Mouse (Mus musculus) embryonic facial prominence, embryonic 14.5 days (tissue): Measurements from ENCODE around the gene Cdk2. TPM values are rescaled to one million over a fixed set of nuclear protein-coding genes. Genes with fewer than 3 reads are reported as not detected.
"Not testable (repeated sequence)": the region's sequence is repeated elsewhere in the genome, so short reads cannot be mapped to it uniquely, and the experiment has no call there.

ENCODE experiments used
- ATAC-seq: fragments of 200-750 bp; cut with Nextera tagmentation; 2 replicates; pipeline ENCODE4 v1.8.0; 2017; ENCODE audit warnings: low read depth, moderate number of reproducible peaks, moderate TSS enrichment
- DNase-seq: peaks from one replicate; pipeline ENCODE4 v3.0.0-alpha.2; 2015; ENCODE audit warnings: low spot score
- H3K27ac ChIP-seq: fragments of 300-500 bp; sonication (generic); replicated peaks from 2 replicates; pipeline ENCODE4 v1.5.1; 2014; ENCODE audit warnings: low read depth, mild to moderate bottlenecking, low read length, moderate library complexity
- H3K27me3 ChIP-seq: fragments of 300-500 bp; sonication (generic); replicated peaks from 2 replicates; pipeline ENCODE4 v1.6.1; 2014; ENCODE audit warnings: low read length; ENCODE audit not compliant: control insufficient read depth, insufficient read depth
- H3K36me3 ChIP-seq: fragments of 300-500 bp; sonication (generic); 2 replicates; pipeline ENCODE4 v1.6.1; 2014; ENCODE audit warnings: low read length, mixed read lengths; ENCODE audit not compliant: control insufficient read depth, insufficient read depth
- H3K4me1 ChIP-seq: fragments of 300-500 bp; sonication (generic); 2 replicates; pipeline ENCODE4 v1.6.1; 2014; ENCODE audit warnings: antibody characterized with exemption, low read length; ENCODE audit not compliant: control insufficient read depth, insufficient read depth
- H3K4me2 ChIP-seq: fragments of 300-500 bp; sonication (generic); 2 replicates; pipeline ENCODE4 v1.6.1; 2014; ENCODE audit warnings: low read depth, mild to moderate bottlenecking, low read length, moderate library complexity, mixed read lengths
- H3K4me3 ChIP-seq: fragments of 300-500 bp; sonication (generic); 2 replicates; pipeline ENCODE4 v1.5.1; 2014; ENCODE audit warnings: low read depth, mild to moderate bottlenecking, low read length
- H3K9ac ChIP-seq: fragments of 300-500 bp; sonication (generic); 2 replicates; pipeline ENCODE4 v1.6.1; 2014; ENCODE audit warnings: low read depth, mild to moderate bottlenecking, low read length, moderate library complexity, mixed read lengths
- H3K9me3 ChIP-seq: fragments of 300-500 bp; sonication (generic); 2 replicates; pipeline ENCODE4 v1.6.1; 2016; ENCODE audit warnings: low read length; ENCODE audit not compliant: control insufficient read depth
- WGBS: fragments of 180-500 bp; shearing (Covaris S2); extraction: QIAGEN DNeasy Blood & Tissue Kit; methylation state at CpG from one replicate; pipeline ENCODE4 v1.1.7; 2014; 5-methylcytosine and 5-hydroxymethylcytosine counted together
- polyA plus RNA-seq: library from polyadenylated mRNA; unstranded; fragments of >200 nt; fragmentation: Nextera tagmentation; extraction: Ambion mirVana; gene quantifications from 2 replicates; pipeline ENCODE4 v1.2.1, GENCODE M21; 2014

The Cdk2 gene
- polyA plus RNA-seq, 1 experiment from 2014 or later = 99.2 TPM

DNA sequence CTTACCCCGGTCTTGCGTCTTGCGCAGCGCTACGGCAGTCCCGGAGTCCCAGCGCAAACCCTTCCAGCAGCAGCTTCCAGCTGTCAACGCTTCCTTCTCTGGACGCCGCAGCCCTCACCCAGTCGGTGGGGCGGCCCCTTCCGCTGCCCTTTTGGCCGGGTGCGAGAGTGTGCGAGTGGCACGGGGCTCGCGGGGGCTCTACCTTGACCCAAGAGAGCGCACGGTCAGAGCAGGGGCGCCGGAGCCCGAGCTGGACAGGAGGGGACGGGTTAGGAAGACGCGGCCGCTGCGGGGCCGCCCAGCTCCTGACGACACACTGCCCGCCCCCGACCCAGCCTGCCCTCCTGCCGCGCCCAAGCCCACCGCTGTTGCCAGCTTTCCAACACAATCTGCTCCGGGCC lies 39.0 kb upstream of the Cdk2 start:
- H3K9ac ChIP-seq = peak overlapping the region; percentile 74
- peaks cover 20% of the 10 kb centered on the region; the same call in 1 of the 2 replicates for H3K4me1 ChIP-seq
- 0% methylated on average over 14 of the region's 37 CpGs for WGBS
- H3K4me2 ChIP-seq = peak overlapping the region; percentile 80
- peak; percentile 41 for ATAC-seq
- no peaks in the 10 kb centered on the region for H3K9me3 ChIP-seq
- peak; percentile 73 for DNase-seq
- H3K36me3 ChIP-seq = no peaks in the 10 kb centered on the region
- H3K4me3 ChIP-seq = peak overlapping the region; percentile 59
- no peaks in the 10 kb centered on the region for H3K27me3 ChIP-seq
- H3K27ac ChIP-seq = peak overlapping the region; percentile 75

DNA sequence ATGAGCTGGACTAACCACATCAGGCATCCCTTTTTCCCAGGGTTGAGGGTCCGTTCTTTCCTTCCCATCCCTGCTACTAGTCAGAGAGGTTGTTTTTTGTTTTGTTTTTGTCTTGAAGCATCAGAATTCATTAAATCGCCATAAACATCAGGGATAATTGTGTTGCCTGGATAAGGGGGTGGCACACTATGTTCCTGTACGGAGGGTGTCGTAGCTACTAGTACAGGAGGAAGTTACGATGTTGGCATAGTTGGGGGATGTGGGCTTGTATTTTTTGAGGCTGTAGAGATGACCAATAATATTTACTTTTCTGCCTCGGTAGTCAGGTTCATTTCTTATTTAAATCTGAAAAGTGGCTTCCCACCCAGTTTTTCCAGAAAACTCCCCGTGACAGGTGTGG lies 38.4 kb upstream of the Cdk2 start:
- Histone ChIP-seq H3K27me3 (no peaks in the 10 kb centered on the region), H3K4me1 (peaks cover 20% of the 10 kb centered on the region; the same call in 1 of the 2 replicates), H3K4me3 (peak overlapping the region; percentile 59), H3K27ac (peak overlapping the region; percentile 75), H3K36me3 (no peaks in the 10 kb centered on the region), H3K9ac (peak overlapping the region; percentile 74), H3K4me2 (peak overlapping the region; percentile 80), H3K9me3 (no peaks in the 10 kb centered on the region)
- DNase-seq (peak; percentile 4), ATAC-seq (no peak)
- 7% methylated on average over 7 of the region's 7 CpGs for WGBS

DNA sequence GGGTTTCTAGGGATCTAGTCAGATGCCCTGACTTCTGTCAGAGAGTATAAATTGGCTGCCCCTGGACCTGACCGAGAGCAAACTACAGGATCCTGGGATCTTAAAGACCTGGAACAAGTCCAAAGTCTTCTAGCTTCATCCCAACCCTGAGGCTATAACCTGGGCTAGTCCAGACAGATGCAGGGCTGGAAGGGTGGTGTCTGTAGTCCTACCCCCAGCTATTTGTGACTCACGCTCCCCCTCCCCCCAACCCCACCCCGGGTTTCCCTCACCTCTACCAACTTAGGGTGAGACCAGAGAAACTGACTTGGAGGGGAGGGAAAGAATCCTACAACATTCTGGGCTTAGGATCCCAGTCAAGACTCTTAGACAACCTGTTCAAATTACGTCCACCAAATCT lies 37.8 kb upstream of the Cdk2 start:
- Histone ChIP-seq H3K9me3 (no peaks in the 10 kb centered on the region), H3K4me1 (peaks cover 20% of the 10 kb centered on the region; the same call in 1 of the 2 replicates), H3K4me2 (peak overlapping the region; percentile 80), H3K9ac (0 out of 2 replicates have a peak overlapping the region, but pooled peaks have one; percentile 74), H3K4me3 (peak overlapping the region; percentile 59; the same call in 1 of the 2 replicates), H3K36me3 (no peaks in the 10 kb centered on the region), H3K27me3 (no peaks in the 10 kb centered on the region), H3K27ac (peak overlapping the region; percentile 29)
- no peak for ATAC-seq
- 42% methylated on average over 2 of the region's 4 CpGs for WGBS
- DNase-seq = peak; percentile 54

DNA sequence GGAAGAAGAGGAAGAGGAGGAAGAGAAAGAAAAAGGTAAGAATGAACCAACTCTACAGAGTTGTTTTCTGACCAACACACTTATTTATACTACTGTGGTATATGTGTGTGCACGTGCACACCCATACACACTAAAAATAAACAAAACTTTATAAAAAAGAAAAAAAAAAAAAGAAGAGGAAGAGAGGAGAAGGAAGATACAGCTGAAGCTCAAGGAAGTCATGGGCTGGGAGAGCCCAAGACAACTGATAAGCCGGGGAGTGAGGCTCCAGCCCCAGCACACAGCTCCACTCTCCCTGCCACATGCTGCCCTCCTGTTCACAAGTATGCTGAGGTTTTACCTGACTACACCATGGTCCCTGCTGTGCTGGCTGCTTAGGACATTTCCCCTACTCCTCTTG lies 35.5 kb upstream of the Cdk2 start:
- no peaks in the 10 kb centered on the region for H3K36me3 ChIP-seq
- H3K4me1 ChIP-seq = peaks cover 18% of the 10 kb centered on the region; the same call in 1 of the 2 replicates
- DNase-seq (no peak), ATAC-seq (no peak)
- no peaks in the 10 kb centered on the region for H3K27me3 ChIP-seq
- no peak overlapping the region for H3K27ac ChIP-seq
- 75% methylated on average over 2 of the region's 2 CpGs for WGBS
- H3K4me3 ChIP-seq = no peak overlapping the region
- H3K9ac ChIP-seq = no peak overlapping the region
- H3K4me2 ChIP-seq = no peak overlapping the region
- no peaks in the 10 kb centered on the region for H3K9me3 ChIP-seq

DNA sequence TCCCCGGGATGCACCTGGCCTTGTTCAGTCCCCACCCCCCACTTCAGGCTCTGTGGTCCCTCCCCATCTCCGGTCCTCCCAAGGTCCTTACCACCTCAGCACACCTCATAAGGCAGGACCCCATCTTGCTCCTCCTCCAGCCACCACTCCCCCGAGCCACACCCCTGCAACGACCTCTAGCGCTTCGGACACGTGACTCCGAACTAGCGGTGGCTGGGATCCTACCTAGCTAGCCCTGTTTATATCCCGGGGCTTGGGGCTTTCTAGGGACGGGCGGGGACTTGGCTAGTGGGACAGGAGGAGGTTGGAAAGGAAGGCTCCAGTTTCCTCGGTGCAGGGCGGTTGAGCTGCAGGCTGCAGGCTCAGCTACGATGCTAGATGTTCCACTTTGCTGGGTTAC lies 32.6 kb upstream of the Cdk2 start:
- WGBS = 4% methylated on average over 15 of the region's 15 CpGs
- peak; percentile 11 for DNase-seq
- Histone ChIP-seq H3K9ac (peak overlapping the region; percentile 45; the same call in 1 of the 2 replicates), H3K9me3 (0 out of 2 replicates have a peak, but pooled peaks cover 4% of the 10 kb centered on the region), H3K4me1 (0 out of 2 replicates have a peak, but pooled peaks cover 2% of the 10 kb centered on the region), H3K27me3 (no peaks in the 10 kb centered on the region), H3K4me2 (peak overlapping the region; percentile 44), H3K27ac (no peak overlapping the region), H3K36me3 (peaks cover 14% of the 10 kb centered on the region; the same call in 1 of the 2 replicates), H3K4me3 (no peak overlapping the region)
- peak; percentile 69 for ATAC-seq

DNA sequence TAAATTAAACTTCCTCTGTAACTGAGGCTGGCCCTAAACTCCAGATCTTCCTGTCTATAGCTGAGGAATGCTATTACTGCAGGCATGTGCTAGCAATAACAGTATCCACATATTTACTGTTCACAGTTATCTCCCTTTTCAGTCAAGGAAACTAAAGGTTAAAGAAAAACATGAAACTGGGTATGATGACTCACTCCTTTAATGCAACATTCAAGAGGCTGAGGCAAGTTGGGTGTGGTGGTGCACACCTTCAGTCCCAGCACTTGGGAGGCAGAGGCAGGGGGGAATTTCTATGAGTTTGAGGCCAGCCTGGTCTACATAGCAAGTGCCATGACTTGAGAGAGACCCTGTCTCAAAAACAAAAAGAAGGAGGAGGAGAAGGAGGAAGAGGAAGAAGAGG lies 27.2 kb upstream of the Cdk2 start:
- H3K4me1 ChIP-seq = no peaks in the 10 kb centered on the region
- no peak overlapping the region for H3K27ac ChIP-seq
- H3K36me3 ChIP-seq = peaks cover 41% of the 10 kb centered on the region
- H3K4me3 ChIP-seq = no peak overlapping the region
- DNase-seq (no peak), ATAC-seq (no peak)
- no peak overlapping the region for H3K9ac ChIP-seq
- H3K27me3 ChIP-seq = no peaks in the 10 kb centered on the region
- H3K4me2 ChIP-seq = no peak overlapping the region
- 0 out of 2 replicates have a peak, but pooled peaks cover 4% of the 10 kb centered on the region for H3K9me3 ChIP-seq

DNA sequence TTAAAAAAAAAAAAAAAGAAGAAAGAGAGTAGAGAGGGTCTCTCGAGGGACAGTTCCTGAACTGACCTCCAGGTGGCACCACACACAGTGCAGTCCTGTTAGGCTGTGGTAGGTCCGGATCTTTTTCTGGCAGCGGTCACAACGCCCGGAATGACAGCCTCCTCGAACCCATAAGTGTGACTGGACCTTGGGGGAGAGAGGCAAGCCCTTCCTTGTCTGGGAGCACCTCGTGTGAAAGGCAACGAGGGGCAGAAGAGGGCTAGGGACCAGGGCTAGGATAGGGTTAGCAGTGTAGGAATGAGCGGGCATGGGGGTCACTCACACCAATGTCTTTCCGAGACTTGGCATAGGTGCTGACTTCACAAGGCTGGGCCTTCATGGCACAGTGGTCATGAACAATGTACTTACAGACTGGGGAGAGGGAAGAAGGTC lies 26.2 kb upstream of the Cdk2 start:
- Histone ChIP-seq H3K9me3 (0 out of 2 replicates have a peak, but pooled peaks cover 4% of the 10 kb centered on the region), H3K4me1 (no peaks in the 10 kb centered on the region), H3K9ac (peak overlapping the region; percentile 49; the same call in 1 of the 2 replicates), H3K4me3 (no peak overlapping the region), H3K27me3 (no peaks in the 10 kb centered on the region), H3K27ac (no peak overlapping the region), H3K36me3 (peaks cover 41% of the 10 kb centered on the region), H3K4me2 (0 out of 2 replicates have a peak overlapping the region, but pooled peaks have one; percentile 28)
- DNase-seq (peak; percentile 73), ATAC-seq (peak; percentile 80)
- WGBS = 18% methylated on average over 10 of the region's 10 CpGs

DNA sequence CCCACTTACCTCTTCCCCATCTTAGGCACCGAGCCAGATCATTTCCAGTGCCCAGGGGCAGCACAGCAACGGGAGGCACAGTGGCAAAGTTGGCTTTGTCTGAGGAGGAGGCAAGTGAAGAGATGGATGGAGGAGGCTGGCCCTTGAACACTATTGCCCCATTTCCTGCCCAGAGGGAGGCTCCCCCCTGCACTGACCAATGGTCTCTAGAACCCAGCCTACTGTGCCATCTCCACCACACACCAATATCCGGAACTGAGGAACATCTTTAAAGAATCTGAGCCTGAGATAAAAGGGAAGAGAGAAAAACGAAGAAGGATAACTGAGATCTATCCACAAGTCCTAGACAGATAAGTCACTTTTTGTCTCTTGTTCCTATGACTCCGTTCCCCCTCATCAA lies 23.2 kb upstream of the Cdk2 start:
- Histone ChIP-seq H3K9ac (no peak overlapping the region), H3K4me2 (no peak overlapping the region), H3K27ac (no peak overlapping the region), H3K36me3 (peaks cover 33% of the 10 kb centered on the region), H3K4me1 (no peaks in the 10 kb centered on the region), H3K4me3 (no peak overlapping the region), H3K27me3 (no peaks in the 10 kb centered on the region), H3K9me3 (0 out of 2 replicates have a peak, but pooled peaks cover 4% of the 10 kb centered on the region)
- ATAC-seq (no peak), DNase-seq (no peak)
- WGBS = 80% methylated on average over 5 of the region's 5 CpGs

DNA sequence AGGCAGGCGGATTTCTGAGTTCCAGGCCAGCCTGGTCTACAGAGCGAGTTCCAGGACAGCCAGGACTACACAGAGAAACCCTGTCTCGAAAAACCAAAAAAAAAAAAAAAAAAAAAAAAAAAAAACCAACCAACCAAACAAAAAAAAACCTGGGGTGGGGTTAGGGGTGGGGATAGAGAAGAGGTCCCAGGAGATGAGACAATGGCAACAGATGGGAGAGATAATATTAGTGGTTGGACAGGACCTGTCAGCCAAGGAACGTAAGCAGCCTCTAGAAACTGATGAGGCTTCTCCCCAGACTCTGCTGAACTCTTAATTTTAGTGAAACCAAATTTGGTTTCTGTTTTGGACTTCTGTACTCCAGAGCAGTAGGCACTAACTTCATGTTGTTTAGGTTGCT lies 20.6 kb upstream of the Cdk2 start:
- not testable (repeated sequence) for H3K27me3 ChIP-seq, H3K27ac ChIP-seq, H3K9ac ChIP-seq, H3K4me2 ChIP-seq, H3K4me3 ChIP-seq, DNase-seq, H3K9me3 ChIP-seq, H3K4me1 ChIP-seq, ATAC-seq
- peaks cover 24% of the 10 kb centered on the region for H3K36me3 ChIP-seq
- WGBS = 76% methylated on average over 3 of the region's 4 CpGs
